Mouse (Mus musculus) liver, adult 2 months (tissue): ENCODE measurements at regions not wholly inside any gene's neighbourhood (a gene's known extent, or its start where the extent isn't known, plus 50 kb on each side); places are given as distances from the start of the nearest gene placed in this dataset.

Experiments used
- CTCF ChIP-seq: fragments of 200-500 bp; IDR thresholded peaks from 2 replicates; pipeline ENCODE4 v1.5.1; 2011; ENCODE audit warnings: low read depth, low read length, control low read depth
- POLR2A ChIP-seq: fragments of 200-500 bp; IDR thresholded peaks from 2 replicates; pipeline ENCODE4 v1.6.1; 2011; ENCODE audit warnings: low read length, control low read depth; ENCODE audit not compliant: insufficient read depth; ENCODE audit errors: extremely low read depth

GRCm38 (mm10) chr1:128508816-128509461 lies 83.2 kb downstream of the Cxcr4 start:
- no peak for TF ChIP-seq CTCF
- TF ChIP-seq POLR2A, result no peak
